Mouse (Mus musculus): ENCODE measurements around the gene Acly. TPM values are rescaled to one million over a fixed set of nuclear protein-coding genes. Genes with fewer than 3 reads are reported as not detected.

The Acly gene
- total and polyA plus RNA-seq, 3 experiments = 213 to 277 (median 246) TPM

GRCm38 (mm10) chr11:100546955-100547354, 19.2 kb upstream of the Acly start:
- Histone ChIP-seq H3K27ac (ENCODE audit: insufficient read depth, low read depth) (no peak overlapping the region), H3K9ac (ENCODE audit: insufficient read depth, low read depth) (no peak overlapping the region), H3K27me3 (replicated peaks) (peaks cover 4% of the 10 kb centered on the region), H3K79me2 (replicated peaks; ENCODE audit: control insufficient read depth, extremely low read depth, insufficient read depth, poor library complexity, severe bottlenecking) (no peaks in the 10 kb centered on the region), H3K4me2 (ENCODE audit: insufficient read depth, low read depth, poor library complexity, severe bottlenecking) (no peak overlapping the region), H3K9me3 (replicated peaks; ENCODE audit: low read length) (no peaks in the 10 kb centered on the region), H3K4me3 (replicated peaks in 1 of 3; ENCODE audit: low read depth in 2 of 3, low read length in 2 of 3, poor library complexity in 1 of 3) (no peak overlapping the region), H3K4me1 (ENCODE audit: control insufficient read depth in 1 of 2, insufficient read depth in 2 of 2) (peaks cover 19 to 39% of the 10 kb centered on the region in 2 experiments), H3K36me3 (replicated peaks in 1 of 2; ENCODE audit: control insufficient read depth in 1 of 2, insufficient read depth in 1 of 2, low read length in 1 of 2) (no peaks in the 10 kb centered on the region)
- TF ChIP-seq NRF1 (IDR thresholded peaks at IDR 0.05; ENCODE audit: low read depth, low read length) (no peak), UBTF (IDR thresholded peaks at IDR 0.05; ENCODE audit: low read depth, low read length) (no peak), ZKSCAN1 (IDR thresholded peaks at IDR 0.05; ENCODE audit: borderline replicate concordance, low read depth, low read length) (no peak), RCOR1 (conservative IDR thresholded peaks at IDR 0.05; ENCODE audit: low read depth, low read length) (no peak), CTCF (conservative IDR thresholded peaks at IDR 0.05 in 1 of 2, IDR thresholded peaks at IDR 0.05 in 1 of 2; ENCODE audit: low read depth in 2 of 2, low read length in 2 of 2) (no peak), RAD21 (IDR thresholded peaks at IDR 0.05; ENCODE audit: low read depth, low read length) (no peak), ZC3H11A (IDR thresholded peaks at IDR 0.05; ENCODE audit: low read depth, low read length) (no peak), USF1 (IDR thresholded peaks at IDR 0.05; ENCODE audit: low read depth, low read length) (no peak), ETS1 (conservative IDR thresholded peaks at IDR 0.05; ENCODE audit: low read depth, low read length) (no peak)
- dilution Hi-C loops (cut with MboI; ENCODE audit: extremely low pct_ligation_motif_present, extremely low pct_unique_long_range_greater_than_20kb, low sequenced_read_pairs) = no loop called here
- in situ Hi-C loops (cut with MboI; ENCODE audit: low pct_ligation_motif_present, low pct_unique_long_range_greater_than_20kb, low sequenced_read_pairs) = no loop called here
- no peak for DNase-seq (ENCODE audit: extremely low read depth)

GRCm38 (mm10) chr11:100545746-100546085, 17.9 kb upstream of the Acly start:
- no peak for DNase-seq (ENCODE audit: extremely low read depth)
- in situ Hi-C loops (cut with MboI; ENCODE audit: low pct_ligation_motif_present, low pct_unique_long_range_greater_than_20kb, low sequenced_read_pairs) = no loop called here
- Histone ChIP-seq H3K4me3 (replicated peaks in 1 of 3; ENCODE audit: low read depth in 2 of 3, low read length in 2 of 3, poor library complexity in 1 of 3) (peak overlapping the region; percentile 51 to 66 (median 58)), H3K27me3 (replicated peaks) (peaks cover 4% of the 10 kb centered on the region), H3K79me2 (replicated peaks; ENCODE audit: control insufficient read depth, extremely low read depth, insufficient read depth, poor library complexity, severe bottlenecking) (no peaks in the 10 kb centered on the region), H3K27ac (ENCODE audit: insufficient read depth, low read depth) (peak overlapping the region; percentile 38; the same call in 1 of the 2 replicates), H3K9ac (ENCODE audit: insufficient read depth, low read depth) (peak overlapping the region; percentile 42), H3K4me1 (ENCODE audit: control insufficient read depth in 1 of 2, insufficient read depth in 2 of 2) (peaks cover 21 to 39% of the 10 kb centered on the region in 2 experiments), H3K9me3 (replicated peaks; ENCODE audit: low read length) (no peaks in the 10 kb centered on the region), H3K4me2 (ENCODE audit: insufficient read depth, low read depth, poor library complexity, severe bottlenecking) (peak overlapping the region; percentile 85), H3K36me3 (replicated peaks in 1 of 2; ENCODE audit: control insufficient read depth in 1 of 2, insufficient read depth in 1 of 2, low read length in 1 of 2) (no peaks in the 10 kb centered on the region)
- dilution Hi-C loops (cut with MboI; ENCODE audit: extremely low pct_ligation_motif_present, extremely low pct_unique_long_range_greater_than_20kb, low sequenced_read_pairs) = no loop called here
- TF ChIP-seq HCFC1 (IDR thresholded peaks at IDR 0.05; ENCODE audit: low read depth, low read length) (peak; percentile 53), ZC3H11A (IDR thresholded peaks at IDR 0.05; ENCODE audit: low read depth, low read length) (no peak), ZKSCAN1 (IDR thresholded peaks at IDR 0.05; ENCODE audit: borderline replicate concordance, low read depth, low read length) (no peak), POLR2AphosphoS2 (IDR thresholded peaks at IDR 0.05; ENCODE audit: low read depth, low read length) (no peak), USF2 (conservative IDR thresholded peaks at IDR 0.05; ENCODE audit: low read depth, low read length) (no peak), IRF4 (IDR thresholded peaks at IDR 0.05; ENCODE audit: low read depth, low read length) (no peak), MXI1 (IDR thresholded peaks at IDR 0.05; ENCODE audit: low read depth, low read length) (0 out of 2 replicates have a peak, but pooled peaks have one; percentile 90), NRF1 (IDR thresholded peaks at IDR 0.05; ENCODE audit: low read depth, low read length) (no peak), SIN3A (IDR thresholded peaks at IDR 0.05; ENCODE audit: low read length) (no peak; the same call in 1 of the 2 replicates), MYC (IDR thresholded peaks at IDR 0.05; ENCODE audit: low read depth, low read length) (no peak)

Data from CH12.LX (cell line).